Mouse (Mus musculus) frontal cortex, postnatal 25 days (tissue): ENCODE results near the gene Mns1.

Experiments used
- DNase-seq, 2 experiments: peaks; one replicate each; pipeline ENCODE4 v3.0.0; 2022; ENCODE audit warnings: low spot score in 2 of 2

The Mns1 gene

DNA sequence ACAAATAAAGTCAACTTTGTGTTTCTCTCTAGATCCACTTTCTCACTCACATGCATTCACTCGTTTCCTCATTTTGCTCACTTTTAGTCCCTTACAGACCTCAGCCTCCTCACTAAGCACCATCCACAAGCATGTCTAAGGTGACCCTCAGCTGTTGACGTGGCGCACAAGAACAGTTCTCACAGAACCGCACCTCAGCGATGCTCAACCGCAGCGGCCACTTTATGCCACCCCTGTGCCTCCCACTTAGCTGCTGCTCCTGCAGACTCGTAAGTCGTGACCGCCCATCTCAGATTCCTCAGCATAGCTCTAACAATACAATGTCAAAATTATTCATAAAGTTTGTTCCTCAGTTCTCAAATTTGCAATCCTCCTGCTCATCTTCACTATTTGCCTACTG is 30.8 kb downstream of the Mns1 start:
- DNase-seq: no peak

DNA sequence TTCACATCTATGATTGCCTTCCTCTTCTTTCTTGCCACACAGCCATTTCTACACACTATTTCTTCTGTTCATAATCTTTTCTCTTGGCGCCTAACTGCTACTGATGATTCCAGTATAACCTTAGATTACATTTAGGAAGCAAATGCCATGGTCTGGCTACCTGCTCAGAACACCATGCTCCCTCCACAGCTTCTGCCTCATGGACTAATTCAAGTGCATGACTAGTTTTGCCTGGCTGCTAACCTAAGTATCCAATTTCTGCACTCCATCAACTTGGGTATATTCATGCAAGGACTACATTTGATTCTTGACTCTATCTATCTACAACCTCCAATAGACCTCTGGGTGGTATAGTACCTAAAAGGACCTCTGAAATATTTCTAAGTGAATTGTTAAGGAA is 32.0 kb downstream of the Mns1 start:
- no peak for DNase-seq

DNA sequence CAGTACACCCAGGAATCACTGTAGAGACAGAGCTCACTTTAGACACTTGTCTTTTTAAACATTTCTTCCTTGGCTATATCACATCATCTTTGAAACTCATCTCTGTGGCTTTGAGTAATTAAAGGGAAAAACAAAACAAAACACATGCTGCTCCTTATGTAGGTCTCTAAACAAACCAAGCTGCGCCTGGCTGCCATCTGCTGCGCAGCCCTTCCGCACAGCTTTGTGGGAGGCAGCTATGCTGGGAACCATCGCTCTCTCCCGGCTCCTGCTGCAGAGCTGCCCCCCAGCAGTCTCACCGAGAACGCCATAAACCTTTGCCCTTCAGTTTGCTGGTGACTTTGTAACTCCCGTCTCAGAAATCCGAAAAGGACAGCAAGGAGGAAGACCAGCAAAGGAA is 37.7 kb downstream of the Mns1 start:
- DNase-seq: no peak

DNA sequence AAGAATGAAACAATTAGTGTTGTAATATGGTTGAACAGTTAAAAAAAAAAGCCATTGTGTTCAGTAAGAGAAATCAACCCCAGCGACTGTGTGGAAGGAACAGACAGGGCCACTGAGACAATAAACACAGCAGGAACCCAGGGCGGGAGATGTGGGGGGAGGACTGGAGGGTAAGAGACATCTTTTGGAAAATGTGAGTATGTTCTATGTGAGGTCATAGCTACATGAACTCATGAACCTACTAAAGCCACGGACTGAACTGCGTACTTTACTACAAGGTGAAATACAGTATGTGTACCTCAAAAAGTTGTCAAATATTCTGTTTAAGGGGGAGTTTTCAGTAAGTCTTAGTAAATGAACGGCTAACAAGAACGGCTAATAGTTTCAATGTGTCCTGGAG is 39.5 kb downstream of the Mns1 start:
- DNase-seq: no peak

DNA sequence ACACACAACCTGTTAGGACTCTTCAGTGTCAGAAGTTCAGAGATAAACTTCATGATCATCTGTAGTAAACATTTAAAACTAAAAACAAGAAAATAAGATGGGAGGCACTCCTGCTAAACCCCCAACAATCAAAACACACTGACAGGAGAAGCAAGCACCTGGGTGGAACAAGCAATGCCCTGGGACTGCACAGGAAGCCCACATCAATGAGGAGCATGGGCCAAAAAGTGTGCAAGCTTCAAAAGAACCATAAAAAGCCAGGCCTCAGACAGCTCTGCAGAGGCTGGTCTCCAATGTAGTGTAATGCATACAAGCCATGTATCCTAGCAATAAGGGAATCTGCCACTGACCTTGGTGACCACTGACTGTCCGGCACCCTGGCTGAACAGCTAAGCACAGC is 41.5 kb downstream of the Mns1 start:
- DNase-seq: no peak

DNA sequence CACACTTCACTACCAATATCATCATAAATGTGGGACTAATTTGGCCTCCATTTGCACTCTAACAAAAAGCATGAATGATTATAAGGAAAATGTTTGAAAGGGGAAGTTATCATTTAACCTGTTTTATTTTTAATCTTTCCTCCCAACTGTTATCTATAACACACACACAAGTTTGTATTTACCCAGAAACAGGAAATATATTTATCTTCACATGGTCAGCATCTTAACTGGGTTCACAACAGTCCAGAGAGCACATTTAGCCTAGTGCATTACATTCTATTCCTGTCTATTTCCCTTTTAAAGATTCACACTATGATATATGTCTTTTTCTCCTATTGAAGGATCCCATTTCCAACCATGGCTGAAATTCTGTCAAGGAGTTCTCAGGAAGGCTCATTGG is 50.7 kb downstream of the Mns1 start:
- DNase-seq: no peak

DNA sequence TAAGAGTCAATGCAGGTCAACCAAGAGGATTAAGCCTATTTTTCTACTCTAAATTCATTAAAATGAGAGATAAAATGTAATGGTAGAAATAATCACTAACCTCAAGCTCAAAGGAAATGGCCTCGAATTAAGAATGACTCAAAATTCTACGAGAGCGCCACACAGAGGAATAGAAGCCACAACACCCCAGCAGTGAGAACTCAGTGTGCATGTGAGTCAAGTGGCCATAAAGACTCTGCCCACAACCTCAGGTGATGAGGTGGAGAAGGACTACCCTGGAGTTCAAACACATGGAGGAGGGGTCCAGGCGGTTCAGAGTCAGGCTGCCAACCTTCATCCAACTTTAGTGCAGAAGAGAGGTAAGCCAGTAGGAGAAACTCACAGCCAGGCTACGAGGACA is 51.3 kb downstream of the Mns1 start:
- DNase-seq: no peak

DNA sequence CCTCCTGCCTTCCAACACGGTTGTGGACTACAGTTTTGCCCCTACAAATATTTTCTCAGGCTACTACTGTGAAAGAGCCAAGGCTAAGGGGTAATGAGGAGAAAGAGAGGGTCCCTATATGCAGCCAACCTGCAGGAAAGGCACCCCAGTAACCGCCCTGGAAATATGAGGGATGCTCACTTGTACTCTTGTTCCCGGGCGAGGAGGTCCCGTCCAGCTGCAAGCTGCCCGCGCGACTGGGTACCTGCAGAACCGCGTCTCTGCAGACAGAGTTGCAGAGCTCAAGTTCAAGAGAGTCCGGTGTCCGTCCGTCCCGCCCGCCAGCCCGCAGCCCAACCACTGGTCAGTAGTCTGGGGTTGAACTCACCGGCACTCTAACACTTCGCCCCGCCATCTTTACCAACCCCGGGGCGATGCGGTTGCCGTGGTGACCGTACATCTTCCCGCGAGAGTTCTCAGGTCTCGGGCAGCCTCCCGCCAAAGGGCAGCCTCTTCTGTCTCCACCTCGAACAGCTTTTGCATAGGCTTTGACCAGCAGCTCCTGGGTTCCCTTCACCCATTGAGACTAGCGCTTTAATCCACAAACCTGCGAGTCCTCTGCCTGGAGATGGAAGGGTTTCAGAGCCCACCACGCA is 53.9 kb downstream of the Mns1 start:
- DNase-seq: peak; percentile 79 to 80

DNA sequence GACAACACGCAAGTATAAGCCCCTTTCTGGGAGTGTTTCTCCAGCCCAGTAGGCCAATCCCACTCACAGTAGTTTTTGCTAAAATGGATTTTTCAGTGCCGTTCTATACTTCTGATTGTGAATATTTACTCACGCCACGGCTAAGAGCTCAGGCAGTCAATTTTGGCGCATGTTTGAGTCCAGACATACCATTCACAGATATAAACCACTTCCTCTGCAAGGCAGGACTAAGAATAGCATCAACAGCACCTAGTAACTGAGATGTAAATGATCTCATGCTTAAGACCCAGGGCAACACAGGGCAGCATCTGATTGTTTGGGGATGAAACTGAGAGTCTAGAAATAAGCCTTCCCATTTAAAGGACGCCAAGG is 54.4 kb downstream of the Mns1 start, which contains the start of gene Tex9:
TSS of gene Tex9 (minus strand) at position 19 of the 372 bp plus-strand sequence.
- DNase-seq: no peak

DNA sequence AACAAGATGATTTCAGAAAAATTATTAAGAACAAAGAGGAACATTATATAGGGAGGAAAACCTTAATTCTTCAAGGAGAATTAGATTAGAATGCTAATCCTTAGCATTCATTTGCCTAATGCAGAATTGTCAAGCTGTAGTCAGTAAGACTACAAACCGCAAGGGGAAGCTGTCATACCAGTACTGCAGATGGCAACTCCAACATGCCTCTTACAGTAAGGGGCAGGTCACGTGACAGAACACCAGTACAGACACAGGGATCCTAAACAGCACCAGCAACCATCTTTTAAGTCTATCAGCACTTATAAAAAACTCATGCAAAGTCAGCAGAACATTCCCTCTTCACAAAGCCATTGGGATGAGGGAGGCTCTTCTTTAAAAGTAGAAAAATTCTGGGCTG is 55.7 kb downstream of the Mns1 start:
- DNase-seq: no peak

DNA sequence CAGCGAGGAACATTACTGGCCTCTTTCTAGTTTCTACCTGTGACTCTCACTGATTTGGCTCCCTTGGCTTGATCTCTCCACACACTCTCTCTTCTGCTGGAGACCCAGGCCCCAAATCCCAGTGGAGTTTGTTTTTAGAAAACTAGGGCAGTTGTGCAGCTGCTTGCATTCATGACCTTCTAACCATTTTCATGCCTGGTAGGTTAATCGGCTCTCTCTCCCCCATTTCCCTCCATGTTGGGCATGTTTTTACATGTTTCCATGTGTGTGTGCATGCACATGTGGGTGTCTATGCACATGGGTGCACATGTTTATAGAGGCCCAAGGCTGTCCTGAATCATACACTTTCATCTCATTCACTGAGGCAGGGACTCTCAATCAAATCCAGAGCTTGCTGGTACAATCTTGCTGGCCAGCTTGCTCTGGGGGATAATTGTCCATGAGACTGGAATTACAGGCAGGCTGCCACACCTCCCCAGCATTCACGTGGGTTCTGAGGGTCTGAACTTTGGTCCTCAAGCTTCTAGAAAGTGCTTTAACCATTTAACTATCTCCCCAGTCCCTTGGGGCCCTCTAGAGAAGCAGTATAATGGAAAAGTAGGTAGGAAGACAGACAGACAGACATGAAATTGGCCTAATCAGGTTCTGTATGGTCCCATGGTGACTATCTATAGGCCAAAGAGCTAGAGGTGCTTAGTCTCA is 56.3 kb downstream of the Mns1 start:
- DNase-seq: no peak

DNA sequence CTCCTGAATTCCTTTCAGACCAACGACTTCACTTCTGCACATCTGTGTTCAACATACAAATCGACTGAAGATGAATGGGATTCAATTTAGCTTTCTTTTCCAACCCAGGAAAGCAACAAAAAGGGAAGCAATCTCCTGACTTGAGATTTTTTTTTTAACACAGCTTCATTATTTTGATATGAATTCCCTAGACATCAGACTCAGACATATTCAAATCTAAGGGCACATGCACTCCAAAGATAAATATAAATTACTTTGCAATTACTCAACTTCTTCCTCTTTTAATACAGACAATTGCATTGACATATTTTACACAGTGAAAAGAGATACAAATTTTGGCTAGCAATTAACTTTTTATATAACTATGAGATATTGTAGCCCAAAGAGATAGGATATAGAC is 58.9 kb downstream of the Mns1 start:
- DNase-seq: no peak

DNA sequence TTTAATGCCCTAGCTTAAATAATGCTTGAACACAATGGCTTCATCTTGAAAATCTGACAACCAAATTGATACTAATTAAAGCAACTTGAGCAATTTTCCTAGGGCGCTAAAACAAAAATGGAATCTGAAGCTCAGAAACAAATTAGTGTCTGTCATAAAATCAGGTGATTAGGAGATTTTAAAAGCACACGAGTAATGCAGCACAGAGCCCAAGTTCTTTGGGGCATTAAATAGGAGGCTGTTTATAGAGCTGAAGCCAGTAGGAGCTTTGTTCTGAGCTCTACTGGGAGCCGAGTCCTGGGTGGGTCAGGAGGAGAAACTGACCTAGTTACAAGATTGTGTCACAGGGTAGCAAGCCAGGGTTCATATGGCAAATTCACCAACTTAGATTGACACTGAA is 59.4 kb downstream of the Mns1 start:
- DNase-seq: no peak
